Mouse (Mus musculus) intestine, embryonic 16.5 days (tissue): ENCODE data around the gene Strn3. TPM values are rescaled to one million over a fixed set of nuclear protein-coding genes. Genes with fewer than 3 reads are reported as not detected.
"Not testable (repeated sequence)": the region's sequence is repeated elsewhere in the genome, so short reads cannot be mapped to it uniquely, and the experiment has no call there.

Experiments used
- ATAC-seq: fragments of 200-750 bp; cut with Nextera tagmentation; 2 replicates; pipeline ENCODE4 v1.8.0; 2017; ENCODE audit warnings: moderate TSS enrichment, moderate library complexity
- H3K27ac ChIP-seq: fragments of 300-500 bp; sonication (generic); 2 replicates; pipeline ENCODE4 v1.5.1; 2014; ENCODE audit warnings: mild to moderate bottlenecking, low read length
- H3K27me3 ChIP-seq: fragments of 300-500 bp; sonication (generic); replicated peaks from 2 replicates; pipeline ENCODE4 v1.6.1; 2014; ENCODE audit warnings: low read length, control low read depth, mixed read lengths; ENCODE audit not compliant: control insufficient read depth, insufficient read depth
- H3K36me3 ChIP-seq: fragments of 300-500 bp; sonication (generic); 2 replicates; pipeline ENCODE4 v1.6.1; 2014; ENCODE audit warnings: low read length, control low read depth; ENCODE audit not compliant: control insufficient read depth, insufficient read depth
- H3K4me1 ChIP-seq: fragments of 300-500 bp; sonication (generic); 2 replicates; pipeline ENCODE4 v1.6.1; 2014; ENCODE audit warnings: low read length, control low read depth, mixed read lengths; ENCODE audit not compliant: control insufficient read depth, insufficient read depth
- H3K4me2 ChIP-seq: fragments of 300-500 bp; sonication (generic); 2 replicates; pipeline ENCODE4 v1.6.1; 2014; ENCODE audit warnings: low read depth, low read length, control low read depth
- H3K4me3 ChIP-seq: fragments of 300-500 bp; sonication (generic); 2 replicates; pipeline ENCODE4 v1.5.1; 2014; ENCODE audit warnings: mild to moderate bottlenecking, low read length
- H3K9ac ChIP-seq: fragments of 300-500 bp; sonication (generic); 2 replicates; pipeline ENCODE4 v1.6.1; 2014; ENCODE audit warnings: low read depth, low read length
- H3K9me3 ChIP-seq: fragments of 300-500 bp; sonication (generic); 2 replicates; pipeline ENCODE4 v1.6.1; 2016; ENCODE audit warnings: low read length, control low read depth; ENCODE audit not compliant: control insufficient read depth
- WGBS: fragments of 180-500 bp; shearing (Covaris S2); extraction: QIAGEN DNeasy Blood & Tissue Kit; methylation state at CpG from one replicate; pipeline ENCODE4 v1.1.7; 2014; 5-methylcytosine and 5-hydroxymethylcytosine counted together
- polyA plus RNA-seq: library from polyadenylated mRNA; unstranded; fragments of >200 nt; fragmentation: Nextera tagmentation; extraction: Ambion mirVana; gene quantifications from 2 replicates; pipeline ENCODE4 v1.2.1, GENCODE M21; 2015

The Strn3 gene
- polyA plus RNA-seq, 1 experiment from 2014 or later: 14.5 TPM

- Histone ChIP-seq H3K27me3 (no peaks in the 10 kb centered on the region), H3K27ac (no peak overlapping the region), H3K4me1 (no peaks in the 10 kb centered on the region), H3K4me3 (no peak overlapping the region), H3K9me3 (no peaks in the 10 kb centered on the region), H3K4me2 (no peak overlapping the region), H3K9ac (no peak overlapping the region), H3K36me3 (no peaks in the 10 kb centered on the region)
- 97% methylated on average over 10 of the region's 10 CpGs for WGBS
- ATAC-seq: no peak
Observed at GRCm38 (mm10) chr12:51603306-51603705, 88.4 kb downstream of the Strn3 start.

DNA sequence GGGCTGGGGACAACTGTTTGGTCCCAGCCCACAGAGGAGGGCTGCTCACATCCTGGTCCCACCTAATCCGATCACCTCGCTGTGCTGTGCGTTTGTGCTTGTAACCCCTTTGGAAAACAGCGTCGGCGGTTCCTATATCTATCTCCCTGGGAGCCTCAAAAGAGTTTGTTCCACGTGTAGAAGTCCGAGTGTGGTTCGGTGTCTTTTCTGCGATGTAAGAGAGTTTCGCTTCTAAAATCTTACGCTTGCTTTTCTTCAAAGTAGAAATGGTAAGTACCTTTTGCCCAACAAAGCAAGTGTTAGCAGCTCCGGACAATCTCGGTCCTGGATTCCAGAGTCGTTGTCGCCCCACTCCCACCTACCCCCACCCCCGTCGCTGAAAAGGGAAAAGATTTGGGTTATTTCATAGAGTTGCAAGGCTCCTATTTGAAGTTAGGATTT, 97.6 kb downstream of the Strn3 start:
- H3K27me3 ChIP-seq: peaks cover 35% of the 10 kb centered on the region
- no peak overlapping the region for H3K27ac ChIP-seq
- no peak for ATAC-seq
- peak overlapping the region; percentile 61 for H3K4me3 ChIP-seq
- 2% methylated on average over 18 of the region's 18 CpGs for WGBS
- H3K9me3 ChIP-seq: no peaks in the 10 kb centered on the region
- peak overlapping the region; percentile 53 for H3K9ac ChIP-seq
- no peaks in the 10 kb centered on the region for H3K36me3 ChIP-seq
- H3K4me2 ChIP-seq: peak overlapping the region; percentile 96
- H3K4me1 ChIP-seq: peaks cover 9% of the 10 kb centered on the region

DNA sequence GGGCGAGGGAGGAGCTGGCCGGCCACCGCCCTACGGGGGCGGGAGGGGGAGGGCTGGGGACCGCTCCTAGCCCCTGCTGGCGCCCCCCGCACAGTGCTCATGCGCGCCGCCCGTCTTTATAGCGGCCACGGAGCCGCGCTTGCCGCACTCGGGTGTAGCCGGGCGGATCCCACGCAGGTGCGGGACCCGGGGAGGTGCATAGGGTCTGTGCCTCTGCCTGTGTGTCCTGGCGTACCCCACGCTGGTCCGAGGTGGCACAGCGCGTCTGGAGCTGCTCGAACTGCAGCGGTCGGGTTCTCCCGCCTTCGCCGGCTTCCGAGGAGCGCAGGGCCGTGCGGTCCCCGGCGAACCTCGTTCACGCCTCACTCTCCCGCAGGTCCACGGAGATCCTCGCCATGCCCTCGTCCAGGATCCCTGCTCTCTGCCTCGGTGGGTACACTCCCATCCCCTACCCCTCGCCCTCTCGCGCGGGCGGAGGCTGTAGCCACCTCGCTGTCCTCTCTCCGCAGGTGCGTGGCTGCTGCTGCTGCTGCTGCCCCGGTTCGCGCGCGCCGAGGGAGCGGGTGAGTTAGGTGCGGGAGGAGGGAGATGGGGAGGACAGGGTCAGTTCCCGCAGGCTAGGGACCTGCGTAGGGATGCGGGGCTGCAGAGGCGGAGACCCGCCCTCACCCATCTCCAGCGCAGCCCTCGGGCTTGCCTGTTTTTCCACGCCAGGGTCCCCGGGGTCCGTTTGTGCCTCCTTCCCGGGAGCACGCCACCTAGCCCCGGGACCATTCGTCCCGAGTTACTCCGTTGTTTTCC, 98.3 kb downstream of the Strn3 start, which contains the start of gene Coch:
Gene Coch (plus strand): TSS at position 113 of the 801 bp plus-strand sequence.
- H3K9me3 ChIP-seq: no peaks in the 10 kb centered on the region
- ATAC-seq: peak; percentile 72
- H3K36me3 ChIP-seq: no peaks in the 10 kb centered on the region
- WGBS: under 1% methylated on average over 74 of the region's 79 CpGs
- peak within 1 kb of the TSS; percentile 96 for H3K4me2 ChIP-seq
- peaks cover 35% of the 10 kb centered on the region for H3K27me3 ChIP-seq
- no peak within 1 kb of the TSS for H3K27ac ChIP-seq
- H3K4me1 ChIP-seq: peaks cover 9% of the 10 kb centered on the region
- peak within 1 kb of the TSS; percentile 53 for H3K9ac ChIP-seq
- peak within 1 kb of the TSS; percentile 61 for H3K4me3 ChIP-seq

GRCm38 (mm10) chr12:51592888-51593228, 98.8 kb downstream of the Strn3 start:
- H3K4me2 ChIP-seq: peak overlapping the region; percentile 96
- H3K9me3 ChIP-seq: no peaks in the 10 kb centered on the region
- peak overlapping the region; percentile 53 for H3K9ac ChIP-seq
- WGBS: 2% methylated on average over 15 of the region's 21 CpGs
- no peaks in the 10 kb centered on the region for H3K36me3 ChIP-seq
- peaks cover 35% of the 10 kb centered on the region for H3K27me3 ChIP-seq
- peak overlapping the region; percentile 61 for H3K4me3 ChIP-seq
- no peak overlapping the region for H3K27ac ChIP-seq
- peak; percentile 43 for ATAC-seq
- H3K4me1 ChIP-seq: peaks cover 9% of the 10 kb centered on the region

DNA sequence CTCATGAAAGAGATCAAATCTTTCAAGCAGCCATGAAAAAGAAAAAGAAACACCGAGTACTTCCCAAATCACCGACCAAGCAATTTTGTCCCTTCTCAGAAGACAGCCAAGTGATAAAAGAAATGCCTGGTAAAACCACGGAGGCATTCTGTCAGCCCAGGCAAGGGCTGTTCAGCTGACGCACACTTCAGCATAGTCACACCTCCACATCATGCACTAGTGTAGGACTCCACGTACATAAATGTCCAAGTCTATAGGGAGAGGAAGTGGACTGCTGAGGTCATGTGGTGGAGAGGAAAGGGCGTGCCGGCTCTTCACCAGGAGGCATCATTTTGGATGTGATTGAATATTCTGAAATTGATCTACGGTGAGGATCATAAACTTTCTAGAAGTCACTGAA, 99.8 kb downstream of the Strn3 start:
- H3K4me2 ChIP-seq: no peak overlapping the region
- H3K4me1 ChIP-seq: peaks cover 9% of the 10 kb centered on the region
- H3K4me3 ChIP-seq: no peak overlapping the region
- peaks cover 35% of the 10 kb centered on the region for H3K27me3 ChIP-seq
- H3K9me3 ChIP-seq: no peaks in the 10 kb centered on the region
- ATAC-seq: no peak
- H3K36me3 ChIP-seq: no peaks in the 10 kb centered on the region
- no peak overlapping the region for H3K9ac ChIP-seq
- H3K27ac ChIP-seq: no peak overlapping the region
- 74% methylated on average over 8 of the region's 8 CpGs for WGBS

DNA sequence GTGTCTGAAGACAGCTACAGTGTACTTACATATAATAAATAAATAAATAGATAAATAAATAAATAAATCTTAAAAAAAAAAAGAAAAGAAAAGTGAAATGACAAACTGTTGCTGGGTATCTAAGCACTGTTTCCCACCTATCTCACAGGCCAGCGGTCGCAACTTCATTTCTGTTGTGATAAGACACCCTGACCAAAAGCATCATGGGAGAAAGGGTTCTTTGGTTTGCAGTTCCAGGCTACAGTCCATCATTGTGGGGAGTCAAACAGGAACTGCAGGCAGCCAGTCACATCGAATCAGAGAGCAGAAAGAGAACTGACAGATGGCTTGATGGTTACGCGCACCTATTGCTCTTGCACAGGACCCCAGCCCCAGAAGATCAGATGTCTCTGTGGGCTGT, 102.4 kb downstream of the Strn3 start:
- Histone ChIP-seq H3K36me3 (no peaks in the 10 kb centered on the region), H3K4me3 (no peak overlapping the region), H3K4me1 (peaks cover 9% of the 10 kb centered on the region), H3K4me2 (no peak overlapping the region), H3K27ac (no peak overlapping the region), H3K9me3 (no peaks in the 10 kb centered on the region), H3K9ac (no peak overlapping the region), H3K27me3 (peaks cover 22% of the 10 kb centered on the region)
- no peak for ATAC-seq
- 87% methylated on average over 5 of the region's 5 CpGs for WGBS

DNA sequence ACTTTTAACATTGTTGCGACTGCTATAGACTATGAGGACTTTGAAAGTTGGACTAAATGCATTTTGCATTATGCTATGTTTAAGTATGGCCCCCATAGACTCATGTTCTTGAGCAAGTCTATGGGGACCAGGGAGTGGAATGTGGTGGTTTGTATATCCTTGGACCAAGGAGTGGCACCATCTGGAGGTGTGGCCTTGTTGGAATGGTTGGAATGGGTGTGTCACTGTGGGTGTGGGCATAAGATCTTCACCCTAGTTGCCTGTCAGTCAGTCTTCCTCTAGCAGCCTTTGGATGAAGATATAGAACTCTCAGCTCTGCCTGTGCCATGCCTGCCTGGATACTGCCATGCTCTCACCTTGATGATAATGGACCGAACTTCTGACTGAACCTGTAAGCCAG, 113.9 kb downstream of the Strn3 start:
- not testable (repeated sequence) for H3K4me1 ChIP-seq, H3K9me3 ChIP-seq, H3K36me3 ChIP-seq, H3K4me2 ChIP-seq, H3K27ac ChIP-seq, ATAC-seq, H3K4me3 ChIP-seq, H3K27me3 ChIP-seq, H3K9ac ChIP-seq
- 88% methylated on average over 2 of the region's 2 CpGs for WGBS

GRCm38 (mm10) chr12:51572651-51573050, 119.0 kb downstream of the Strn3 start:
- Histone ChIP-seq H3K27ac (no peak overlapping the region), H3K4me1 (no peaks in the 10 kb centered on the region), H3K36me3 (no peaks in the 10 kb centered on the region), H3K27me3 (no peaks in the 10 kb centered on the region), H3K9me3 (no peaks in the 10 kb centered on the region), H3K4me2 (no peak overlapping the region), H3K9ac (no peak overlapping the region), H3K4me3 (no peak overlapping the region)
- no peak for ATAC-seq
- WGBS: 87% methylated on average over 4 of the region's 4 CpGs

- no peak overlapping the region for H3K9ac ChIP-seq
- H3K27ac ChIP-seq: no peak overlapping the region
- no peak for ATAC-seq
- H3K4me1 ChIP-seq: no peaks in the 10 kb centered on the region
- no peak overlapping the region for H3K4me2 ChIP-seq
- no peaks in the 10 kb centered on the region for H3K9me3 ChIP-seq
- H3K27me3 ChIP-seq: no peaks in the 10 kb centered on the region
- no peak overlapping the region for H3K4me3 ChIP-seq
- H3K36me3 ChIP-seq: no peaks in the 10 kb centered on the region
- 69% methylated on average over 7 of the region's 7 CpGs for WGBS
Observed at GRCm38 (mm10) chr12:51569944-51570343, 121.8 kb downstream of the Strn3 start.

DNA sequence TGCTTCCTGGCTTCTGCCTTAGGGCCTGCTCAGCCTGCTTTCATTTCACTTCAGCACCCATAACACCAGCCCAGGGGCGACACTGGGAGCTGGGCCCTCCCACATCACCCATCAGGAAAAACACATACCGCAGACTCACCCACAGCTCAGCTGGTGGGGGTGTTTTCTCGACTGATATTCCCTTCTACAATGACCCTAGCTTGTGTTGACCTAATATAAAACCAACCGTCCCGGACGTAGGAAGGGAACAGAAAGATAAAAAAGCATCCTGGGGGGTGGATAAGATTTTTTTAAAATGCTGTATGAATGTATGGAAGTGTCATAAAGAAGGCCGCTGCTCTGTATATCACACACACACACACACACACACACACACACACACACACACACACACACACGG, 122.2 kb downstream of the Strn3 start:
- no peaks in the 10 kb centered on the region for H3K4me1 ChIP-seq
- H3K4me3 ChIP-seq: no peak overlapping the region
- H3K9me3 ChIP-seq: no peaks in the 10 kb centered on the region
- ATAC-seq: no peak
- no peak overlapping the region for H3K4me2 ChIP-seq
- WGBS: 85% methylated on average over 8 of the region's 8 CpGs
- no peaks in the 10 kb centered on the region for H3K27me3 ChIP-seq
- H3K9ac ChIP-seq: no peak overlapping the region
- no peaks in the 10 kb centered on the region for H3K36me3 ChIP-seq
- no peak overlapping the region for H3K27ac ChIP-seq
